Mouse (Mus musculus) liver (tissue): ENCODE data around the gene Slc6a19.

Experiments
- DNase-seq: peaks from one replicate; pipeline ENCODE4 v3.0.0-alpha.2; 2020; ENCODE audit warnings: mixed read lengths

Gene Slc6a19

DNA sequence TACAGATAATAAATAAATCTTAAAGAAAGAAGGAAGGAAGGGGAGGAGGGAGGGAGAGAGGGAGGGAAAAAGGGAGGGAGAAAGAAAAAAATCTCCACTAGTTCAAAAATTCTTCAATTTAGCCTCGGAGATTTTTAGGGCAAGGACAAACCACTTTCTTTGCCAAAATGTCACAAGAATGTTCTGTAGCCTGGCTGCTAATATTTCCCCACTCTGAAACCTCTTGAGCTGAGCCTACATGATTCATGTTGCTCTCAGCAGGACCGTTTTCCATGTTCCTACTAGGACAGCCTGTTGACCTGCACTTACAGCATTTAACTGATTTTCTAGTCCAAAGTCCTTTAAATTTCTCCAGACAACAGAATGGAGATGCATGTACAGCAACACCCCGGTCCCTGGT is 49.7 kb downstream of the Slc6a19 start:
- no peak for DNase-seq

DNA sequence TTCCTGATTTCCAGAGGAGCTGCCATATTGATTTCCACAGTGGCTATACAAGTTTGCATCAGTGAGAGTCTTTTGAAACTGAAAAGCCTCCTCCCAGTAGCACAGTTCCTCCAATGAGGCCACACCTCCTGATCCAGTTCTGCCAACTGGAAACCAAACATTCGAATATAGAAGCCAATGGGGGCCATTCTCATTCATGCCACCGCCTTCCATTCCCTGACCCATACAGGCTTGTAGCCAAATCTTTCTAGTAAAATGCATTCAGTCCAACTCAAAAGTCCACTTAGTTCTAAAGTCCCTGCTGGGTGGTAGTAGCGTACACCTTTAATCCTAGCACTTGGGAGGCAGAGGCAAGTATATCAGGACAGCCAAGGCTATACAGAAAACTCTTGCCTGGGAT is 51.4 kb downstream of the Slc6a19 start:
- DNase-seq: no peak

DNA sequence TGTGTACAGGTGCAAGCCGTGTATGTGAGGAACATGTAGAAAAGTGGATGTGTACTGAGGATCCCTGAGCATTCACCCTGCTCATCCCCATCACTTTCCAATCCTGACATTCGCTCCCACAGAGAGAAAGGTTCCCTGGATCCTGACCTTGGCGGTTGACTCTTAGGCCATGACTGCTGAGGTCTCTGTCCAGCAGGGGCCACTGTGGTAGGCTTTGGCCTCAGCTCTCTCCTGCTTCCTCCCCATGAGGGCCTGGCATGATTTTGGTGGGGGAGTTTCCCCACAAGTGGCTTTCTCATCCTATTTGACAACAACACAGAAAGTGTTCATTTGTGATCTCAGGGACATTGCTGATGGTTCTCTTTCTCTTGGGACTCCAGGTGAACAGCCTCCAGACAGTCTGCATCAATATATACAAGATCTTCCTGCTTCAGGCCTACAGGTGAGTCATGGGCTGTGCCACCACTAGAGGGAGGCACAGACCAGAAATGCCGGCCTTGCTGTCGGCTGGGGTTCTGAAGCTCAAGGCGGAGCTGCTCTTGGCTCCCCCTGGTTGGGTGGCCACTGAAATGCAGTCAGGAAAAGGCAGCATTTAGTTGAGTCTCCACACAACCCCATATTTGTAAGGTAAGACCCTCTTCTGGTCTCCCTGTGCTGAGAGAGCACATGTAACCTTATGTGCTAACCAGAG is 58.1 kb downstream of the Slc6a19 start:
- DNase-seq: peak; percentile 53

DNA sequence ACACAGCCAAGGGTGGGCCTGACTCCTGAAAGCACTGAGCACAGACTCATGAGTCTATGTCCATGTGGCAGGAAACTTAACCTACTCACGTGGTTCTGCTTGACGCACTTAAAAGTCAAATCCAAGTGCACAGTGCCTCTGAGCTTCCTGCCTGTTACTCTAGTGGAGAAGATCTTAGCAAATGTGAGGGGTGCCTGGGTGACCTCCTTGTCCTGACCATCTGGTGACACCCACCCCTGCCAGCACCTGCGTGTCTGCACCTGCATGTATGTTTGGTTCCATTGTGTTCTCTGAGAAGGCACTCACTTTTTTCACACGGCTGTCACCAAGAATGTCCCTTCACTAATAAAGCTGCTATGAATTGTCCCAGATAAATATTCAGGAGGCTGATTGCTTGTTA is 63.4 kb downstream of the Slc6a19 start:
- DNase-seq: no peak

- DNase-seq: no peak
Observed at GRCm38 (mm10) chr13:73637826-73638225, 66.8 kb downstream of the Slc6a19 start.

DNA sequence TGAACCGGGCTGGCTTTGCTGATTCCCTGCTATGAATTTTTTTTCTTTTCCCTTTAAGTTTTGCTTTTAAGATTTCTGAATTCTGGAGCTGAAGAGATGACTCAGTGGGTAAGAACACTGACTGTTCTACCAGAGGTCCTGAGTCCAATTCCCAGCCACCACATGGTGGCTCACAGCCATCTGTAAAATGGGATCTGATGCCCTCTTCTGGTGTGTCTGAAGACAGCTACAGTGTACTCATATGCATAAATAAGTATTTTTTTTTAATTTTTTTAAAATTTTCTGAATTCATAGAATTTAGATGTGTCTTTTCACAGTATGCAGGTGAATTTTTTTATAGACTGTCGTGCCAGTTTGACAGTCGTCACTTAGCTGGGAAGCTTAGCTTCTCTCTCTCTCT is 72.8 kb downstream of the Slc6a19 start:
- DNase-seq: no peak
